Mouse (Mus musculus) urinary bladder, postnatal 25 days (tissue): ENCODE measurements around the gene Dohh.

ENCODE experiments used
- DNase-seq: peaks from one replicate; pipeline ENCODE4 v3.0.0; 2022; ENCODE audit warnings: low spot score

Dohh gene

DNA sequence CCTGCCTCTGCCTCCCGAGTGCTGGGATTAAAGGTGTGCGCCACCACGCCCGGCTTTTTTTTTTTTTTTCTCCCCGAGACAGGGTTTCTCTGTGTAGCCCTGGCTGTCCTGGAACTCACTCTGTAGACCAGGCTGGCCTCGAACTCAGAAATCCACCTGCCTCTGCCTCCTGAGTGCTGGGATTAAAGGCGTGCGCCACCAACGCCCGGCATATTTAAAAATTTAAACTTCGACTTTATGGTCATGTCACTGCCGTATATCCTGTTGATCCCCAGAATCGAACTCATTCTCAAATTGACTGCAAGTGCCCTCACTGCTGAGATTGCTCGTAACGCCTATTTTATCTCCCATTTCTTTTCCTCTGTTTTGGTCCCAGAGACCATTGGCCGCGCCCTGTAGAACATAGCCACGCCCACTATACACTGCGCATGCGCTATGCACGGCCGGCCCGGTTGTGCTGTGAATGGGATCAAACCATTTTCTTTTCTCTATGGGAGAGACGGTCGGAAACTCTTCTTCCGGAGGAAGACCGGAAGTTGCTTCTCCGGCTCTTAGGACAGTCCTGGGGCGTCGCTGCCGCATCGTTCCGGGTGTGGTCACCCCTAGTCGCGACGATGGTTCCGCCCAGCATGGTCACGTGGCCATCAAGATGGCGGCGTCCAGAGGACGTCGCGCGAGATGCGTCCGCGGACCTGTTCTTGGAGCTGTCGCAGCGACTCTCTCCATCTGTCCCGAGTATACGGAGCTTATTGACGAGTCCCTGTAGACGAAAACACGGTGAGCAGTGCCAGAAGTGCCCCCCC lies at the start of gene Dohh, which contains the start of gene Gm48551:
Gene Dohh (plus strand): TSS at position 627 of the 803 bp plus-strand sequence.
Gene Gm48551 (plus strand): TSS at position 665 of the 803 bp plus-strand sequence.
- DNase-seq, result peak; percentile 100

DNA sequence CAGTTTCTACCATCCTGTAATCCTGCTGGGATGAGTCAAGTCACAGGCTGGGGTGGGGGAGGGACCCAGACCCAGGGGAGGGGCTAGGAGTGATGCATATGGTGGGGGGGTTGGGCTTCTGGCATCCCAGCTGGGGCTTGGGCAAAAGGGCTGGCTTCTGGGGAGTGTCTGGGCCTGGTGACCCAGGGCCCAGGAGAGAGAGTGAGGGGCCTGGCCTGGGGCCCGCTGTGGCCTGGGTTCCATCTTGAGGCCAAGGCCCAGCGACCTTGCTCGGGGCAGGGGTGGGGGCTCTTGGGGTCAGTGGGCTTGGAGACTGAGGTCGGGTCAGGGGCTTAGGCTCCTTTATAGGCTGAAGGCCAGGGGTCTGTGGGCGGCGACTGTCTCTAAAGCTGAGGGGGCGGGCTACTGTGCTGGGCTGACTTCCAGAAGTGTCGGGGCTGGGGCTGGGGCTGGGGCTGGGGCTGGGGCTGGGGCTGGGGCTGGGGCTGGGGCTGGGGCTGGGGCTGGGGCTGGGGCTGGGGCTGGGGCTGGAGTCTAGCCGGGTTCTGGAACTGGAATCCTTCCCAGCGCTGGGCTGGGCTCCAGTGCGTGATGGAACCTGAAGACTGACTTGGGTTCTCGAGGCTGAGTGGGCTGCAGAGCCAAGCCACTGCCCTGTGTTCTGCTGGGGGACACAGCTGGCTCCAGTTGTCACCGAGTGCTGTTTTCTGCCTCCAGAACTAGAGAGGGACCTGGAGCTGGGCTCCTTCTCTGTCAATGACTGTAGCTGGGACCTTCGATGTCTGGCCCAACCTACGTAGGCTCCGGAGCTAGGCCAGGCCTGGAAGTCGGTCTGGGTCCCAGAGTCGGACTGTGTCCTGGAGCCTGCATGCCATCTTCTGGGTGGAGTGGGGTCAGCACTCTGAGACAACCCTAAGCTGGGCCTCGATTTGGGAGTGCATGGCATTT lies 48.6 kb upstream of the Dohh start:
- DNase-seq, result no peak

GRCm38 (mm10) chr10:81336558-81336957 lies 47.7 kb upstream of the Dohh start:
- no peak for DNase-seq

GRCm38 (mm10) chr10:81340551-81341332 lies 43.5 kb upstream of the Dohh start:
- no peak for DNase-seq

DNA sequence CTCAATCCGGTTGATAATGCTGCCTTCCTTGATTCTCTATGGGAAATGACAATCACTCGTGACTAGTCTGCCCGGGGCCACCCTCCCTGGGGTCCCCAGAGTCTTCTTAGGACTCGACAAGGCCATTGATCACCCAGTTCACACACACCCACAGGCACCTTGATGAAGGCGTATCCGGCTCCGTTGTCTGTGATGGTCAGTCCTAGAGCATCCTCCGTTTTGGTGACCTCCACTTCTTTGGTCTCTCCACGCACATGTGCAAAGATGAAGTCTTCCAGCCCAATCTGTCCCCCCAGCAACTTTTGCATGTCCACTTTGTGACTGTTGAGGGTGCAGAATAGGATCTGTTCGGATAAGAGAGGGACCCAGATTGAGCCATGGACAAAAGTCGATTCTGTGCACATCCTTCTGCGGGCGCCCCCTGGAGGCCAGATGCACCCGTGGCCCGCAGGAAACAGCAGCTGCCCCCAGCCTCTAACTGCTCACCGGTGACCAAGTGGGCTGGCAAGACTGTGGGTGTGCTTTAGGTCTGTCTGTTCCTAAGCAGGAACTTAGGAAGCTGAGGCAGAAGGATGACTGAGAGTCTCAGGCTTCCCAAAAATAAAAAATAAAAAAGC lies 42.8 kb upstream of the Dohh start:
- peak; percentile 75 for DNase-seq

DNA sequence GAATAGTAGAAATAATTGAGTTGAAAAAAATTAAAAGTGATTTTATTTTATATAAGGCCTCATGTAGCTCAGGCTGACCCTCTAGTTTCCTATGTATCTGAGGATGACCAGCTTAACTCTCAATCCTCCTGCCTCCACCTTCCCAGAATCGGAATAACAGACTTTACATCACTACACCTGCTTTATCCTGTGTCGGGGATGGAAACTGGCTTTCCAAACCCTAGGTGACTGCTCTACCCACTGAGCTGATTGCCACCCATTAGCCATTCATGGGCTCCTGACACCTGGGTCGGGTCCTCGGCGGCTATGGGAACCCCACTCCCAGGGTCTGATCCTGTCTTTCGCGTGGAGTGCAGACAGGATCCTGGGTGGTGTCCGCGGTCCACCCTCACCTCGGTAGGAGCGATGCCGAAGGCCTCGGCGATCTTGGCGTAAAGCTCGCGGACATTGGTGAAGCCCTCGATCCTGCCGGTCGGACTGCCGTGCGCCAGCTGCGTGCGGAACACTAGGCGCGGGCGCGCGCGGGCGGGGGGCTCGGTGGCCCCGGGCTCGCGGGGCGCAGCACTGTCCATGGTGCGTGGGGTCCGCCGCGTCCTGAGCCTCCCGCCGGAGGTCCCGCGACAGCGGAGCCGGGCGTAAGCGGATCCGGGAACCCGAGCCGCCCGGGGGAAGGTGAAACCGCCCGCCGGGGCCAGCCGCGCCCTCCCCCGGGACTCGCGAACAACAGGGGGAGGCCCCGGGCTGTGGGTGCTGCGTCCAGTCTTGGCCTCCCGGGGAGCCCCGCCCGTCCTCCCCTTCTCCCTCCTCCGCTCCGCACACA lies 41.3 kb upstream of the Dohh start, which contains the start of gene Gipc3:
Gene Gipc3 (minus strand): TSS at position 581 of the 820 bp plus-strand sequence.
- DNase-seq, result no peak

GRCm38 (mm10) chr10:81344421-81345161 lies 39.6 kb upstream of the Dohh start:
- no peak for DNase-seq

GRCm38 (mm10) chr10:81345162-81345534 lies 39.1 kb upstream of the Dohh start:
- DNase-seq, result no peak

GRCm38 (mm10) chr10:81346453-81347067 lies 37.7 kb upstream of the Dohh start:
- DNase-seq, result peak; percentile 49

GRCm38 (mm10) chr10:81349146-81349545 lies 35.1 kb upstream of the Dohh start:
- DNase-seq, result no peak

DNA sequence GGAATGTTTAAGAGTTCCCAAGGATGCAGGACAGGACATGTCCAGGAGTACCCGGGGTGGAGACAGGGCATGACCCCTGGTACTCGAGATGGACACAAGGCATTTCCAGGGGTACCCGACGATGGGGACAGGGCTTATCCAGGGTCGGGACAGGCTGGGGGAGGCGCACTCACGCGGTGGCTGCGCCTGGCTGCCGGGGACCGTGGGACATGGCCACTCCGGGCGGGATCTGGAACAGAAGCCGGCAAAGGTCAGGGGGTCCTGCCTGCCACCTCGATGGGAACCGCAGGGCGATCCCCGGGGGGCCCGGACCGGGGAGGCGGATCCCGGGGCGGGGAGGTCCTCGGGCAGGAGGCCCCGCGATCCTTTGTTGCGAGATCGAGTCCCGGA lies 34.3 kb upstream of the Dohh start:
- no peak for DNase-seq

GRCm38 (mm10) chr10:81350351-81351063 lies 33.7 kb upstream of the Dohh start, which contains the start of gene Hmg20b:
Gene Hmg20b (minus strand): TSS chr10:81350480.
- peak; percentile 96 for DNase-seq

- no peak for DNase-seq
These were observed 32.4 kb upstream of the Dohh start for GRCm38 (mm10) chr10:81351678-81352291.

DNA sequence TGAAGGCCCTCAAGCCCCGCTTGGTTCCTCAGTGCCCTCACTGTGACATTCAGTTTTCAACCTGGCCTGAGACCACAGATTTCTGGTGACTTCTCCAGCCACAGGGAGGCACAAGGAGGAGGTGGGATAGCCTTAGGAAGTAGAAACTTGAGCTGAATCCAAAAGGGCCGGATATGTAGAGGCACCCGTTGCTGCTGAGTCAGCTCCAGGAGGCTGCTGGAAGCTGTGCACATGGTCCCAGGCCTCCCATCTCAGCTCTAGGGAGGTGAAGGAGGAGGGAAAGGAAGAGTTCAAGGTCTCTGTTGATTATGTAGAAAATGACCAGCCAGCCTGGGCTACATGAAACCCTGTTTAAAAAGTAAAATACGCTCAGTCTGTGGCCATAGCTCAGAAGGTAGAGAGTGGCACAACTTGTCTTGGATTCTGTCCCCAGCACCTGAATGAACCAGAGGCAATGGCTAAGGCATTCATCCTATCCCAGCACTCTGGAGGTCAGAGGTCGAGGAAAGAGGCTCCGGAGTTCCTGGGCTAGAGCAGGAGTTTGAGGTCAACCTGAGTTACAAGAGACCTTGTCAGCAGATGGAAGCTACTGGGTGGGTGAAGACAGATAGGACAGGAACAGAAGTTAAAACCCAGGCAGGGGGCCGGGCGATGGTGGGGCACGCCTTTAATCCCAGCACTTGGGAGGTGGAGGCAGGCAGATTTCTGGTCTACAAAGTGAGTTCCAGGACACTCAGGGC lies 29.3 kb upstream of the Dohh start:
- DNase-seq, result no peak

DNA sequence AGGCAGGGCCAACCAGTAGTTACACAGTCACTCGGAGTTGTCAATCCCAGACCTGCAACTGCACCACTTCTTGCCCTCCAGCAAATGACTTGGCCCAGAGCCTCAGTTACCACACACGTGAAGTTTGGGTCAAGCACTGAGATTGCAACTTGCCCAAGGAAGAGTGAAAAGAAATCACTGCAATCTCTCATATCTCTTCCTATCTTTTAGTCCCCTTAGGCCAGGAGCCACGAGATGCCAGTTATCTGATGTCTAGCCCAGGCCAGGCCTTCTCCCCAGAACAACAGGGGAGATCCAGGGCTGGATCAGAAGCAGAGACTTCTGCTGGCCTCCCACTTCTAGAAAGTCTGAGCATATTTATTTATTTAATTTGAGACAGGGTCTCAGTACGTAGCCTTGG lies 28.7 kb upstream of the Dohh start:
- DNase-seq, result no peak

- DNase-seq, result no peak
These were observed 27.8 kb upstream of the Dohh start for GRCm38 (mm10) chr10:81356352-81356990.
